Mouse (Mus musculus) neural tube, embryonic 10.5 days (tissue): ENCODE measurements around the gene Senp6.
A peak's percentile ranks its signal among the peaks of the same experiment; 100 is the strongest.
"Not testable (repeated sequence)": the region's sequence is repeated elsewhere in the genome, so short reads cannot be mapped to it uniquely, and the experiment has no call there.

Source experiments
- DNase-seq: peaks from one replicate; pipeline ENCODE4 v3.0.0-alpha.2; 2017; ENCODE audit warnings: low spot score; ENCODE audit errors: extremely low spot score

Gene Senp6

GRCm38 (mm10) chr9:80074949-80075348 lies 8.2 kb downstream of the Senp6 start:
- DNase-seq: peak; percentile 6

DNA sequence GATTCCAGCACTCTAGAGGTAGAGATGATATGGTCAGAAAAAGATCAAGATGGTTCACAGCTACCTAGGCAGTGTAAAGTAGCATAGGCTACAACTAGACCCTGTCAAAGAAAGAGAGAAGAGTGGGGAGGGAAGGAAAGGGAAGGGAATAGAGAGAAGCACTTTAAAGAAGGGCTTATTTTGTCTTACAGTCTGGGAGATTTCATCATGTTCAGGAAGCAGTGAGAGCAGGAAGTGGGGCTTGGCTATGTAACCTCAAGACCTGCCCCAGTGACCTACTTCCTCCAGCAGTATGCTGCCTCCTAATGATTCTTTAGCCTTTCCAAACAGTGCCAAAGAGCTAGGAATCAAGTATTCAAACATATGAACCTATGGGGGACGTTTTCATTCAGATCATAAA lies 14.2 kb downstream of the Senp6 start:
- DNase-seq: no peak

GRCm38 (mm10) chr9:80084429-80085092 lies 17.9 kb downstream of the Senp6 start:
- no peak for DNase-seq

DNA sequence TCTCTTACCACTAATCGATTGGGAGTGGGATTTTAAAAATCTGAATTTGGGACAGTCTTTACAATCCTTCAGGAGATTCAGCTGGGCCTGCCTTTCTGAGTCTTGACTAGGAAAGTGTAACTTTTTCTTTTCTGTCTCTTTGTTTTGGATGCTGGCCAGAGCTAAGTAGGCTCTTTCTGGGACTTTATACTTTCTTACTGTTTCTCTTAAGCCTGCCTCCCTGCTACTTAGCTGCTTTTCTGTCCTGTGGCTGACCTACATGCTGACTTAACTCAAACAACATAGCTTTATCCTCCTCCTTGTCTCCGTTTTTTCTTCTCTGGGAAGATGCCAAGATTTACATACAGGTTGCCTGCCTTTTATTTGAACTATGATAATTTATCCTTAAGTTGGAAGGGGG lies 19.0 kb downstream of the Senp6 start:
- DNase-seq: no peak

DNA sequence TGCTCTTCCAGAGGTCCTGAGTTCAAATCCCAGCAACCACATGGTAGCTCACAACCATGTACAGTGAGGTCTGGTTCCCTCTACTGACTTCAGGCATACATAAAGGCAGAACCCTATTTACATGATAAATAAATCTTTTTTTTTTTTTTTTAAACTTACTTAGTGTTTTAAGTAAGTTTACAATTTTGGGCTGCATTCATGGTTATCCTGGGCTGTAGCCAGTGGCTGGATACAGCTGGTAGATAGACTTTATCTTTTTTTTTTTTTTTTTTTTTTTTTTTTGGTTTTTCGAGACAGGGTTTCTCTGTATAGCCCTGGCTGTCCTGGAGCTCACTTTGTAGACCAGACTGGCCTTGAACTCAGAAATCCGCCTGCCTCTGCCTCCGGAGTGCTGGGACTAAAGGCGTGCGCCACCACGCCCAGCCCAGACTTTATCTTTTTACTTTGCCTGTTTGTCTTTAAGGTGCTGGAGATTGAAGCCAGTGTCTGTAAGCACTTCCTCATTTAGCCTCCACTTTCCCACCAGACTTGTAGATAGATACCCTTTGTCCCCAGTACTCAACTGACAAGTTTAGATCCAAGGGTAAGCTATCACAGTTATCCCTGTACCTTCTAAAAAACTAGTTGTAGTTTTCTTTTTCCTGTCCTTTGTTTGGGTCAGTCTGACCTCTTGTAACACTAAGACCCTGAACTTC lies 19.7 kb downstream of the Senp6 start:
- DNase-seq: not testable (repeated sequence)

DNA sequence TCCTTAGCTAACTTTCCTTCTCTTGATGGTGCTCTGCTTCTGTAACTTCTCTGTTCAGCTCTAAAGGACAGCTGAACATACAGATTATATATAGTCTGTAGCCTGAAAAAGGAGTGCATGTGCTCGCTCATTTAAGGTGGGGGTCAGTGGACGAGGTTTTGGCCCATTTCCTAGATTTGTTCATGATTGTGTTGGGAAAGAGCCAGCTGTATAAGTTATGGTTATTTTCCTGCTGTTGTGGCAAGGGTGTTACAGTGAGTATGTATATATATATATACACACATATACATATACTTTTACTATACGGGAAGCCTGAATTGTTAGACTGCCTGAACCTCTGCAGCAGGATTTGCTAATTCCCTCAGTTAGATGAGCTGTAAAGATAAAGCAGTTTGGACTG lies 22.7 kb downstream of the Senp6 start:
- no peak for DNase-seq

GRCm38 (mm10) chr9:80096325-80096724 lies 29.6 kb downstream of the Senp6 start:
- DNase-seq: no peak

GRCm38 (mm10) chr9:80145992-80146587 lies 79.4 kb downstream of the Senp6 start:
- DNase-seq: no peak

DNA sequence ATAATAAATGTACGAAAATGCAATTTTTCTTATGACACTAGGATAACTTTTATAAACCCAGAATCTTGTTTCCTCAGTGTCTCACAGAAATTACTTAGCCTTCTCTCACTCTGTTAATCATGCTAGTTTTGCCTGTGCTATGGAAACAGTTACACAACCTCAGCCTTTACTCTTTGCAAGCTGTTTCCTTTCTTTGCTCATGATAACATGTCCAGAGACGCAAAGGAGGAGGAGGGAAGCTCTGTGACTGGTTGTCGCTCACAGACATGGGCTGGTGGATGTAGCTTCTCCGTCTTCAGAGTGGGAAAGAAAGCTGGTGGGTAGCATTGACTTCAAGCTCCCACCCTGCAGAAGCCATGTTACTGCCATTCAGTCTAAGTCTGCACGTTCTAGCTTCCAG lies 82.9 kb downstream of the Senp6 start:
- no peak for DNase-seq

DNA sequence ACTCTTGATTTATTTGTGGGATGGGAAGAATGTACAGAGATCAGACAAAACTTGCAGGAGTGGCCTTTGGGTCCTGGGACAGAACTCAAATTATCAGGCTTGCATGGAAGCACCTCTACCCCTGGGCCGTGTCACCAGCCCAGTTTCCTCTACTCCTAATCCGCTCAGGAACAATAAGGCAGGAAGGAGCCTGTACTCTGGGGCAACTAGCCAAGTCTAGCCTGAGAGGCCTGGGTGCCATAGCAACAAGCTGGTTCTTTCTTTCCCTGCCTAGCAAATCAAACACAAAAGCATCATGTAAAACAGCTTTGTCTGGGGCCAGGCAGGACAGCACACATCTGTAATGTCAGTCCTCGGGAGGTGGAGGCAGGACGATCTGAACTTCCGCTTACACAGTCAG lies 88.6 kb downstream of the Senp6 start:
- no peak for DNase-seq

DNA sequence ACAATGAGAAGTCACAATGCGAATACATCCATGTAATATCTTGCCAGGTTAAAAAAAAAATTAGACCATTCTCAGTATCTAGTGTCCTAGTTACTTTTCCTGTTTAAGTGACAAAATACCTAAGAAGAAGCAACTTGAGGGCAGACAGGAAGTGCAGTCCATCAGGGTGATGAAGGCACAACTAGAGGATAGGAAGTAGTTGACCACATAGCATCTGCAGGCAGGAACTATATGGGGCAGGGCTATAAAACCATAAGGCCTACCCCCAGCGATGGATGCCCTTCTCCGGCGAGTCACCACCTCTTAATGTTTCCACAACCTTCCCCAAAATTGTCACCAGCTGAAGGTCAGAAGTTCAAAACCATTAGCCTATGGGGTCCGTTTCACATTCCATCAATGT lies 90.1 kb downstream of the Senp6 start:
- DNase-seq: no peak

DNA sequence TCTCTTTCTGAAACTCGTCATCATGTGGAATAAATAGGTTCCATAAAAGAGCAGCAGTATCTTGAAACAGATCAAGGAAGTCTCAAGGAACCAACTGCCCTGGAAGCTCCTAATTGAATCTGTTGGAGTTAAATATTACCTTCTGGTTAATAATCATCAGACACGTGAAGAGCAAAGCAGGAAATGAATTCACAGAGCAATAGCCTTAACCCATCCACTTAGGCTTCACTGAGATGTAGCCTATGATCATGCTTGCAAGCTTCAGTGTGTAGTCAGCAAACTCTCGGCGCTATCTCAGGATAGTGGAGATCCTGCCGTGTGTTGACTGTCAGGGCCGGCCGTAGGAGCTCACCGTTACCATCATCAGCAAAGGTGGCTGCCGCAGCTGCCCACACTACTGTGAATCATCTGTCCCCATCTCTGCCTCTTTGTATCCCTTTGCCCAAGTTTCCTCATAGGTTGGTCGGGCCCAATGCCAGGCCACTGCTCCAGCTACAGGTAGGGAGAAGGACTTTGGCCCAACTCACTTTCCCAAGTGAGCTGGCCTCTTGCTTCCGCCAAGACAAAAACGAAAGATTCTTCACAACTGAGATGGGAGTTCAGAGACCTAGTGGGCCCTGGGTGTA lies 91.2 kb downstream of the Senp6 start:
- no peak for DNase-seq

DNA sequence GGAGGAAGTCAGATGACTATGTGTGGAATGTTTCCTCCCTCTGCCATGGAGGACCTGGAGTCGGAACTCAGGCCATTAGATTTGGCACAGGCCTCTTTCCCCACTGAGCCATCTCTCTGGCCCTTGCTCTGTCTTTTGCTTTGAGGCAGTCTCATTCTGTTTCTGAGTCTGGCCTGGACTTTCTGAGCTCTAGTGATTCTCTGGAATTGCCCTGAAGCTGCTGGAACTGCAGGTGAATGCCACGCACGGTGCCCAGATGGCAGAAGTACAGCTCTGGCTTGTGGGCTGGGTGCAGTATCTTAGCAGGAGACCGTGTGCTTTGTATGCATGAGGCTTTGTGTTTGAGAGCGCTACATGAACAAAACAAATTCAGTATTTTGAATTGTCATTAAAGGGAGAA lies 92.2 kb downstream of the Senp6 start:
- DNase-seq: no peak

DNA sequence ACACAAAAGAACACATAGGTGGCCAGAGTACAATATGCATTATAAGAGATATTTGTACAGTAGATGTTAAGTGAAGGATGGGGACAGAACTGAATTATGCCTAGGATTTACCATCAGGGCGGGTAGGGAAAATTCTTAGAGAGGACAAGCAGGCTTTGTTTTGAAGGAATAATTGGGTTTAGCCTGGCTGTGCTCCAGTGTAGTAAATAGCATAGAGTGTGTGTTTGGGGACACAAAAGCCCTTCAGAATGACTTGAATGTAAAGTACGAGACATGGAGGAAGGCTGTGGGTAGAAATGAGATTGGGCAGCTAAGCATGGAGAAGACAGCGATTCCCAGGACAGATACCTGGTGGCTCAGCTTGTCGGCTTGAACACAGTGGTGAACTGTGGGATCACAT lies 94.7 kb downstream of the Senp6 start:
- DNase-seq: no peak

DNA sequence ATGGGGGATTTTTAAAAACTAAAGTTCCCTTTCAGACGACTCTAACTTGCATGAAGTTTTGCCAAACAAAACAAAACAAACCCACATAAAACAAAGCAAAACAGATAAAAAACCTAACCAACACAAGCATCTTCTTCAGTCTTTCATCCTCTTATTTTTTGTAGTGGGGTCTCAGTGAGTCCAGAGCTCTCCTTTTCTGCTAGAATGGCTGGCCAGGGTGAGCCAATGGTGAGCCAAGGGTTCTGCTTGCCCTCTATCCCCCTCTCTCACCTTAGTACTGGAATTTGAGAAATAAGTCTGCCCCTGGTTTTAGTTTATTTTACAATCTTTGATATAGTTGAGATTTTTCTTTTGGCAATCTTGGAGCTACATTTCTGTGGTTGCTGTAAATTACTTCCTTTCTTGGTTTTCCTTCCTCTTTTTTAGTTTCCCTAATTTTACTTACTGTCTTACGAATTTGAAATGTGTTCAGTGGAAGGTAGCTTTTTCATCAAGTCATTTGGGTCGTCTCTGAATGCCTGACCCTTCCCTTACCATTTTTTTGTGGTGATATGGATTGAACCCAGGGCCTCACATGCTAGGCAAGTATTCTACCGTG lies 96.5 kb downstream of the Senp6 start:
- no peak for DNase-seq

DNA sequence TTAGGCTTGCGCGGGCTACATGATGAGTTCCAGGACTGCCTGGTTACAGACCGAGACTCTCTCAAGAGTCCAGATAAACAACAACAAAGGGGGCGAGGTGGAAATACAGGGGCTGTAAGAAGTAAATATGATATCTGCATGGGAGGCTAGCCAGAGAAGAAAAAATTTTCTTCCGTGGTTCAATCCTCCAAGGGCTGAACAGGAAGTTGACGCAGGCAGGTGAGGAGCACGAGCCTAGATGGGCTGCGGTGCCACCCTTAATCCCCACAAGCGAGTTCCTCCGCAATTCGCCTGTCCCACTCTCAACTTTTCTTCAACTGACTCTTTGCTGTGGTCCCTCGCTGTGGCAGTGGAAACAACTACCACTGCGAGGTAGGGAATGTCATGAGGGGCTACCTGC lies 97.5 kb downstream of the Senp6 start:
- no peak for DNase-seq

DNA sequence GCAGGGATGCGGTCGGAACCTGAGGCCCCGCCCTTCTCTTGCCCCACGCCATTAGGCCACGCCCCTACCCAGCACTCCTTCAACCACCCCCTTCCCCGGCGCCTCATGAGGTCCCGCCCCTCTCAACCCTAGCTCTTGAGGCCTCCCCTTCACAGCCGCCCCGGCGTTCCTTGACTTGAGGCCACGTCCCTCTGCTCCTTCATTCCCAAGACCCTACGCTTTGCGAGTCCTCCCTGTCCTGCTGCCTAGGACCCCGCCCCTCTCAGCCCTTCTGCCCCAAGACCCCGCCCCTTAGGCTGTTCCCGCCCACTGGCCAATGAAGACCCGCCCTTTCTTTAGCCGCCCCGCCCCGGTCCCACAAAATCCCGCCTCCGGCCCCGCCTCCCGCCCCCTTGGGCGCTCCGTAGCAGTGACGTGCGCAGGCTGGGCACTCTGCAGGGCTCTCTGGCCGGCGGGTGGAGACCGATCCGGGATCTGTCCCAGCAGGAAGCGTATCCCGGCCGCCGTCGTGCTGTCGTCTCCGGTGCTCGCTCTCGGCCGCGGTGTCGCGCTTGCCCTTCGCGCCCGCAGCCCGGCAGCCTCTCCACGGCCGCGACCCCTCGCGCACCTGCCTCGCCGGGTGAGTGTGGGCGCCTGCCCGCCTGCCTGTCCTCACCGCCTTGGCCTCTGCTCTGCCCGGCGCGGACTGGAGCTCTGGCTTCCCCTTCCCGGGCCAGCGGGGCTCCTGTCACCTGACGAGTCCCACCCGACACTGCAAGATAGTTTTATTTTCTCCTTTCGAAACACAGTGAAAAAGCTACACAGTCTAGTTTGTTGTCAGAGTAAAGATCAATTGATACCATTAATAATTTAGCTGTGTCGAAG lies 98.1 kb downstream of the Senp6 start, which contains the start of gene Myo6:
Gene Myo6 (plus strand): TSS at position 421 of the 864 bp plus-strand sequence.
- DNase-seq: peak; percentile 98

- no peak for DNase-seq
Observed at GRCm38 (mm10) chr9:80165690-80166089, 99.0 kb downstream of the Senp6 start.

DNA sequence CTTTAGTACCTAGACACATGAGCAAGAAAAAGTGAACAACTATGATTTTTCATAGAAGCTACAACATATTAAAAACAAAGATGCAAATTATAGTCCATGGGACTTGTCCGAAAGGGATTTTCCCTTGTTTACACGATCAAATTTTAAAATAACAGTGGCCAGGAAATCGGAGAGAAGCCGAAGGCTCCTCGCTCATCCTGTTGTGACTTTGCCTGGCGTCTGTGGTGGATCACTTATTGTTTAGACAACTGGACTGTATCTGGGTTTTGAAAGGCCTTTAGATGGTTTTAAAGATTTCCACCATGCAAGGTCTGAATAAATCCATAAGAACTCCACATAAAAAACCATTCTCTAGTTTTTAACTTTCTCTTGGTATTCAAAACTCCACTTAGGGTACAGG lies 99.7 kb downstream of the Senp6 start:
- DNase-seq: no peak

DNA sequence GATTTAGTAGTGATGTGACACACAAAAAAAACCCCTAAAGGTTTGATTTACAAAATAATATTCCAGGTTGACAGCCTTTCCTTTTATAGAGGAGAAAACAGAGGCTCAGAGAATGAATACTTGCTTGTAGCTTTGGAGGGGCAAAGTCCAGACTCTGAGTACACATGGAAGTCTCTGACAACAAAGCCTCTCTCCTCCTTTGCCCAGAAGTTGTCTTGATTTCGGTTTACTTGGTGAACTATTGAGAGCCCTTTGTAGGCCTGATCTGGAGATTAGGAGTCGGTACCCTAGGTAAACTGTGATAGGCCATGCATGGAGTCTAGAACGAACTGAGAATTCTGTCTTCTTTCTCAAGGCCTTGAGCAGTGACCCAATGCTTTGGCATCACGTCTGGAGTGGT lies 100.4 kb downstream of the Senp6 start:
- DNase-seq: no peak

GRCm38 (mm10) chr9:80169551-80169950 lies 102.8 kb downstream of the Senp6 start:
- no peak for DNase-seq
